Mouse (Mus musculus) retina, adult 2 months (tissue): ENCODE measurements at regions not wholly inside any gene's neighbourhood (a gene's known extent, or its start where the extent isn't known, plus 50 kb on each side); places are given as distances from the start of the nearest gene placed in this dataset.

Experiments used
- DNase-seq: peaks from one replicate; pipeline ENCODE4 v3.0.0-alpha.2; 2012; ENCODE audit warnings: low read depth, low spot score

DNA sequence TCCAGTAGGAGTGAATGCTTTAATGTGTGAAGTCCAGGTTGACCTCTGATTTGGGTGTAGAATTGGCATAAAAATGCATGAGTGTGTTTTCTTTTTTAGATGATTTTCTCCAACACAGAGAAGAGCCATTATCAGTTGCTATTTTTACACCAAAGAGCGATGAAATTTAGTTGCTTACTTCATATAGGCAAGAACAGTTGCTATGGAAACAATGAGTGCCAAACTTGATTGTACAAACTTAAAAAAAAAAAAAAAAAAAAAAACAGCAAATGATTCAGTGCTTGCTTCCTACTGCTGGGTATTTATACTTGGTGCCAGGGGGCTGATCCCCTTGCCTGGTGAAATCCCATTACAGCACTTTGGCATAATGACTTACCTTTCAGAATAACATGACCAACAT lies 268.0 kb downstream of the Sec23a start:
- DNase-seq = no peak

DNA sequence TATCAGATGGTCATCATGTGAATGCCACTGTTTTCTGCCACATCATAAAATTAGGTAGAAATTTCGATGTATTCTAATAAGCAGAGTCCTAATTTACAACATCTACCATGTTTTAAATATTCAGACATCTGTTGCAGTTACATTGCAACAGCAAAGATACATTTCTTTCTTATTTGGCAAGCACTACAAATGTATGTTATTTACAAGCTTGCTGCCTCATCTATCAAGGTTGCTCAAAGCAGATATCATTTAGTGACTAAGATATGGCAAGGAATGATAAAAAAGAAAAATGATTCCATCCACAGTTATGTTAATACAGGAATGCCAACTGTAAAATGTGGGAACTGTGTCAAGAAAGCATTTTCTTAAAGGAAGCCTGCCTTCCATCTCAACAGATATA lies 283.7 kb downstream of the Sec23a start:
- no peak for DNase-seq

DNA sequence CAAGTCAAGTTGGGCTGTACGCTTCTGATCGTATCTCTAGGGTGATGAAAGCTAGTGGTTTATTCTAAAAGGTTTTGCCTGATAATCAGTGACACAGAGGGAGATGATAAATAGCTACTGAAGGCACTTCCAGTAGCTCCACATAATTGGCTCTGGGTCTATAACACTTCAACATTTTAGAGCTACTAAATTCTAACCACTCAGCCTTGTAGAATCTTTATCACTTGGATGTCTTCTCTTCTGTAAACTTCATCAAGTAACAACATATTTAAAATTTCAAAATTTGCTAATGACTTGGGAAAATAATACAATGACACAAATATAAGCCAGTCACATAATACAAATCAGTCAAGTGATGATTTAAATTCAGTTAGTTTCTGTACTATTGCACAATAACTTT lies 284.3 kb downstream of the Sec23a start:
- DNase-seq = no peak

DNA sequence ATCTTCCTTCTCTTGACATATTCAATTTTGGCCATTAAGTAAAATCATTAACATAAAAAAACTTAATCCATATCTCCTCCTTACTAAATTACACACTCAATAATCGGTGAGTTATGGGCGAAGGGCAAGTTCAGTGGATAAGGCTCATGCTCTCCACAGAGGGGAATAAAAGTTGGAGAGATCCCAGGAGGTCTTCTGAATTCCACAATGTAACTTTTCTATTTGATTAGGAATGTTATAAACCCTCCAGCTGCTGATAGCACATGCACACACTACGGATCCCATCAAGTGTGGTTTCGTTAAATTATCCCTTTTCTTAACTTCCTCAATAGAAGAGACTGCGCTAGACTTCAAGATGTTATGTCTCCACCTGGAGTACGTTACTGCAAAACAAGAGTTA lies 293.9 kb downstream of the Sec23a start:
- DNase-seq = no peak

DNA sequence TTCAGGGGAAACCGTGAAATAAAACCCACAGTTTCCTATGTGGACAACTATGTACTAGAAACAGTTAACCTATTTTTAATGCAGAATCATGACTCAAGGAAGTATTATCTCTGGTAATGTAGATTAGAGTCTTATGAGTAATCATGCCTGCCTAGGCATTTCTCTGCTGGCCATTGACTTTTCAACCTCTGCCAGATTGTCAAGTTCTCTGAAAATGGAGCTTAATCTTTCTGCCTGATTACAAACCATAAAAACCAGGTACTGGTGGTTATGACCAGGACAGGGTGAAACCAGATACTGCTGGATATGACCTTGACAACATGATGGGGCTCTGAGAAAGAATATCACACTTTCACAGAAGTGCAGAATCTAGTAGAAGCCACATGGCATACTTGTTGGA lies 297.6 kb downstream of the Sec23a start:
- no peak for DNase-seq

DNA sequence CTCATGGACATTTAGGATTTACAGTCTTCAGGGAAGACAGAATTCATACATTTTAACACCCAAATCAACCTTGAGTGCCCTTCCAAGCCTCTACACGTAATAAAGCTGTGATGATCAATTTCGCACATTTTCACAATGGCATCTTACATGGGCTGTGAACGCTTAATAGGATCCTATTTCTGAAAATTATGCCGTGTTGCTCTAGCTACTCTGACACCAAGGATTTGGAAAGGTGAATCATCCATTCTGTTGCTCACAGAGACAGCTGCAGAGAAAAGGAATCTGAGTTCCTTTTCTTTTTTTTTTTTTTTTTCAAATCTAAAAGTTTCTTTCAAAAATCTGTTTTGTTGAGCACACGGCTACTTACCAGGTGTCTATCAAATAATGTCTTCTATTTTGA lies 316.1 kb downstream of the Sec23a start:
- DNase-seq = no peak

DNA sequence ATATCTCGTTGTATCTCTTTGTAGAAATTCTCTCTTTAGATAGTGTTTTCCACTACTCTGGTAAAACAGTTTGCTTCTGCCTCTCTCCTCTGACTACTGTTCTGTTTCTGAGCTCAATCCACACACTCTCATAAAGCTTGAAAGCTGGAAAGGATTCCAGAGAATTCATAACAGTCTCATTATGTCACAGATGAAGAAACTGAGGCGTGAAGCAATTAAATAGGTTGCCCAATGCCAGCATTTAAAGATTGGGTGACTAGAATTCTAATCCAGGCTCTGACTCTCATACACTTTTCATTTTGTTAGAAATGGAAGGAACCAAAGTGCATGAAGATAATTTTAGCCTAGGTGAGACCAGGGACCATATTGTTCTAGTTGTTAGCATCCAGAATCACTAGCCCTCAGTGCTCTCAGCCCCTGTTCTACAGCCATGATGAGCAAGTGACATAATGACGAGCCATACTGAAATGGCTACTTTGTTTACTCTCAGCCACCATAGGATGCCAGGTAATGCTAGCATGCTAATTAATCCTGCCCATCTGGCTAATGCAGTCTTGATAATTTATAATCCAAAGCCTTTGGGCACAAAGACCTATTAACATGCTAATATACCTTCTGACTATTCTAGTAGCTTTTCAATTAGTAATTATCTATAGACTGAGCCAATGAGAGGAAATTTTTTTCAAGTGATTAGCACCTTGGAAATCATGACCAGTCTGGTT lies 341.7 kb downstream of the Sec23a start:
- no peak for DNase-seq

DNA sequence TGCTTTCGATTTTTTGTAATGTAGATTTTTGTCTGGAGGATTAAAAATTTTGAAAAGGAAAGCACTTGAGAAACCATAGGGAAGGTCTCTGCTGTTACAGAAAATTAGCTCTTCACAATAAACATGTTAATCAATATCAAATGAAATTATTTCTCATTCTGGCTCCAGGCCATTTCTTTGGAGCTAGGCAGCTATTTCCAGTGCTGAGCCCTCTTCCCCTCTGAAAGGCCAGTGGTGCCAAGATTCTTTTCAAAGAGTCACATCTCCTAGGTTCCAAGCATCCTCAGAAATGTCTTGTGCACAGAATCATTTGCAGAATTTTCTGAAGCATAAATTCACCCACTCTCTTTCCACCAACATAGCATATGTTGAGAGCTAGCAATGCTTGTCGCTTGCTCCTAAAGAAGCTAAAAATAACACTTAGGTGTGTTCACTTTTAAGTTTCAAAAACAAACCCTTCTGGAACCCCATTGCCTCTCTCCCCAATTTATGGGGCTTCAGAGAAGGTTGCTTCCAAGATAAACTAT lies 357.2 kb downstream of the Sec23a start:
- DNase-seq = no peak

DNA sequence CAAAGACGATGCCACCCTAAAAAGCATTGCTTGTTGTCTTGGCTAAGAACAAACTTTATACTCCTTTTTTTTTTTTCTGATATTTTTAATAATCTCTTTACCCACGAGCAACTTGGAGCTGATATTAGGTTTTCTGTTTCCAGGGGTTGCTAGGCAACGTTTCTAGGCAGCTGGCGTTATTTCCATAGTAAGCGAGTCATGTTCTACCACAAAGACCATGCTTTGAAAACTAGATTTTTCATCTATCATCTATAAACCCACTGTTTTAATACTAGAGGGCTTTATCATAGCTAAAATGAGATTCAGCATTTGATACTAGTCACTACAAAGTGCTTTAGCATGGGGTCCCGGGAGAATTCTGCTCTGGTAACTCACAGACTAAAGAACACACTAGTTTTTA lies 358.1 kb downstream of the Sec23a start:
- no peak for DNase-seq

DNA sequence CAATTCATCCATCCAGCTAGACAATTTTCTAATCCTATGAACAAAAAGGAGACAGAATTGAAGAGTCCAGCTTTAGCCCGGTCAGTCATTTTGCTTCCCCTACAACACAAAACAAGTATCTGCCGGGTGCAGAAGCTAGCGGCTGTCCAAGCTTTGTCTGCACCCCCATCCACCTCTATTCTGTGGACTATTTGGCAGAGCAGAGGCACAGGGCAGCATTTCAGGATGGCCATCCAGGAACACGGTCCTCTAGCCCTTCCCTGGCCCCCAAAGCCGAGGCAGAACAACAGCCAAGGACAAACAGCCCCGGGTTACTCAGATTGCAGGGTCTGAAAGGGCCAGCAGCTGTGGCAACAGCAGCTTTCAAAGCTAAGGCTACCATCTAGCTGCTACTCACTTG lies 358.6 kb downstream of the Sec23a start:
- no peak for DNase-seq

DNA sequence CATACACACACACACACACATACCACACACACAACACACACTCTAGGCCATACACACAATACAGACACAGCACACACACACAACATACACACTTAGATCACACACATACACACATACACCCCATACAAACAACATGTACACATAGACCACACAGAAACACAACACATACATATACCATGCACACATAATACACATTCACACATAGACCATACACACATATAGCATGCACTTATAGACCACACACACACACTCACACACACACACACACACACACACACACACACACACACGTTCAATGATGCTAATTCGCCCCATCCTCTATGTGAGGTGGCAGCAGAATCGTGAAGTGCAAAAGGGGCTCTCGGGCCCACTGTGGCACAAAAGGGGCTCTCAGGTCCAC lies 359.1 kb downstream of the Sec23a start:
- no peak for DNase-seq

DNA sequence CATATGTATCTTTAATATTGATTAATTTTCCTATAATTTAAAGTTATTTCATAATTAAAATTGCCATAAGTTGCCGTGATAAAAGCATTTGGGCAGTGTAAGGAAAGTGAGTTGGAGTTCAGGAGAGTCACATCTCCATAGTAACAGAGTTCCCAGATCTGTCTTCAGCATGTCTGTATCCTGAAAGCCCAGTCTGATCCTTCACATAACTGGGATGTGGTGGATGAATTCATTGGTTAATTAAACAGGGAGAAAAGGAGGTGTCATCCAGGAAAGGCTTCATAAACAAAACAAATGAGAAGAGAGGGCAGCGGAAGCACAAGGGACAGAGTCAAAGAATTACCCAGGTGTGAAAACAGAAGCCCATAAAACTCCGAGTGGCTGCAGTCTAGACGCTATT lies 363.5 kb downstream of the Sec23a start:
- DNase-seq = no peak

DNA sequence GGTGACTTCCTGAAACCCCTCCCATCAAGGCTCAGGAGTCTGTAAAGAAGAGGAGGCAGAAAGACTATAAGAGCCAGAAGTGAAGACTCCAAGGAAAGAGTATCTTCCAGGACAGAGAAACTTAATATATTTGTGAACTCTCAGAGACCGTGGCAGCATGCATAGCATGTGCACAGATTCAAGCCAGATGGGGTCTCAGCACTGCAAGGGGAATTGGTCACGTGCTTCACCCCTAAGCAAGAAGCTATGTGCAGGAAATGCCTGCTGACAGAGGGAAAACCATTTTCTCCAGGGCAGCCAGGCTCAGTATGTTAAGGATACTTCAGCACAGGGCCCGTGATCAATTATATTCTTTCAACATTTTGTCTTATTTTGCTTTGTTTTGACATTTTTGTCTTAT lies 368.0 kb downstream of the Sec23a start:
- DNase-seq = no peak

DNA sequence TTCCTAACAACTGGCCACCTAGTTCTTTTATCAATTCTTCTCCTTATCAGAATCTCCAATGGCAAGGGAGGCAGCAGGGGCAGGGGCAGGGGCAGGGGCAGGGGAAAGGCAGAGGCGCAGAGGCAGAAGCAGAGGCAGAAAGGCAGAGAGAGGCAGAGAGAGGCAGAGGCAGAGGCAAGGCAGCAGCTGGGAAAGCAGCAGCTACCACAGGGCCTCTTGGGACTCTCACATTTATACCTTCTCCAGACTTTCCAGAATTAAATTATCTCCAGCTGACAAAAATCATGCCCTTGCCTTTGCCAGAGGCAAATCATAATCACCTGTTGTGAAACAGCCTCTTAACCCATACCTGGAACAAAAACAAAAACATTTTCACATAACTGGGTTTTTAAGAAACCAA lies 370.4 kb upstream of the Clec14a start:
- DNase-seq = no peak

DNA sequence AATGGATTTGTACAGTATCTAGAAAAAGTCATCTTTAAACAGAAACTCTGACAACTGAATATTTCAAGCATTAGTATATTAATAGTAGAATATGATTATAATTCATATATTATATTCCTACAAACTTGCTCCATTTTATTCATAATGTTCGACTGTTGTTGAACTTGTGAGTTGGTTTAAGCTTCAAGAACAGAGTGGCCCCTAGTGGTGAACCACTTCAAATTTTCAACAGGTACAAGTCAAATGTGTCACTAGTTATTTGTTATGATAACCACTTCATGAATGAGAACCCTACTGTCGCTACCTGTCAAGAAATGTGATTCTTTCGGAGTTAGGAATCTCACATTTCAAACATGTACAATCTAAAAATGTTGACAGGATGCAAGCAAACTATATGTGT lies 369.2 kb upstream of the Clec14a start:
- no peak for DNase-seq

DNA sequence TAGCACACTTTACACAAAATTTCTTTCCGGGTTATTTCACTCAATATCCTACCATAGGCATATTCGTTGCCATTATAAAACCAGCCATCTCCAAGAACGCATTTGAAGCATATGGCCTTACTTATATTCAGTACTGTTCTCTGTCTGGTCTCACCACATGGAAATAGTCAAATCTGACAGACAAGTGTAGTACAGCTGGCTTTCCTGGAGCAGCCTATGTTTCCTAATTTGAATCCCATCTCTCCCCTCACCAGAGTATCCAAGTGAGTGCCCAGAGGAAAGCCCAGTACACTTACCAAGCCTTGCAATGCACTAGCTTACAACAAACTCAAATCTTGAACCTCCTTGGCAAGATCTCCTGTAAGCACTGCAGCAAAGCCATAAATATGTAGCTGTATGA lies 363.4 kb upstream of the Clec14a start:
- DNase-seq = no peak

DNA sequence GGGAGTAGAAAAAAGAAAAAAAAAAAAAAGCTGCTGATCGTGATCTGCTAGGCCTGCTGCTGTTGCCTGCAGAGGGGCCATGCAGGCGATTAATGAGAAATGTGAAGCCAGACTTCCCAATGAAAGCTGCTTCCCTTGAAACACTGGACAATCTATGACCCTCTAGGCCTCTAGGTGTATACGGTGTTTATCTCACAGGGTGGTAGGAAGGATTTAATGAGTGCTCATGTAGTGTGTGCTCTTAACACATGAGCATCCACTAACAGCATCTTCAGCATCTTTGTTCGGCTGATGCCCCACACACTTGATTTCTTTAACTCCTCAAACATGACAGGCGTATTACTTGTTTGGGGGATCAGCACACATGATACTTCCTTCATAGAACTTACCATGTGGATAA lies 359.7 kb upstream of the Clec14a start:
- no peak for DNase-seq

DNA sequence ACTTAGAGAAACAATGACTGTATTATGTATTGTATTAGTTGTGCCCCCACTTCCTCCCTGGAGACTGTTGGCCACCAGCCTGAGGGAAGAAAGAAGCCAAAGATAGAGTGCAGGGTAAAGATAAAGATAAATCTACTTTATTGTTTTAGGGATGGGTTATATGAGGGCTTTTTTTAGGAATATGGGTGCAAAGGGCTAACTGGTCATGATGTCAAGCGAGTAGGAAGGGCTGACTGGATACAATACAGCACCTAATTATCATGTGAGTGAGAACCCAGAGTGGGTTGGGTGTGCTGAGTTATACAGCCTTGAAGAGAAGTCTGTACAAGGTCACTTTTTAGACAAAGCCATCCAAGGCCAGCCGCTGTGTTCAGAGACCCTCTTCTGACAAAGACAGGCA lies 356.1 kb upstream of the Clec14a start:
- DNase-seq = no peak

DNA sequence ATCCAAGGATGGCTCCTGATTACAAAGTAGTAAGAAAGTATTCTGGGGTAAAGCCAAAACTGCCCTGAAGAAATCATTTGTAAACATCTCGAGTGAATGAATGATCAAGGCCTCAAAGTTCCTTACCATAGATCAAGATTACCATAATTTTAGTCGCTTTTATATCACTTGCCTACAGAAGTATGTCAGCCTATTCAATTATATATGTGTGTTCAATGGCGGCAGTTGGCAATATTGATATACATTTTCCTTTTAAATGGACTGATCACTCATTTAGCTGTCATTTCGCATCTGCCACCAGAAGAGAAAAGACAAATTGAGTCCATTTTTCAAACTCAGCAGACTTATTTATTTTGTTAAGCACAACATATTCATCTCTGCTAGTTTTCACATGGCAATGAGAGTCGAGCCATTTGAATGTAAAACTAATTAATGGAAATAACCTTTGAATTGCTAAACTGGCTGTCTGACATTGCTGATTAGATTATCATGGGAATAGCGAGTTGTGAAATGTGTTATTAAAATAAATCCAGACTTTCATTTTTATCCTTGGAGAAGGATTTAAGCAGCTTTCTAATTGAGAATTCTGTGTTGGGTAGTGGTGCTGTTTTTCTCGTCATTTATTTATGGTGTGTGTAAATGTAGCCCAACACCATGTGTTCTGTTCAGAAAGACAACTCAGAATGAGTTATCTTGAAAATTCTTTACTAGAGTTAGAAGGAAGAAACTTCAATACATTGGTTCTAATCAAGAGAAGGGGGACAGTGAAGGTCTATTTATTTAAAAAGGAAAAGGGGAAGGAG lies 350.6 kb upstream of the Clec14a start:
- no peak for DNase-seq

DNA sequence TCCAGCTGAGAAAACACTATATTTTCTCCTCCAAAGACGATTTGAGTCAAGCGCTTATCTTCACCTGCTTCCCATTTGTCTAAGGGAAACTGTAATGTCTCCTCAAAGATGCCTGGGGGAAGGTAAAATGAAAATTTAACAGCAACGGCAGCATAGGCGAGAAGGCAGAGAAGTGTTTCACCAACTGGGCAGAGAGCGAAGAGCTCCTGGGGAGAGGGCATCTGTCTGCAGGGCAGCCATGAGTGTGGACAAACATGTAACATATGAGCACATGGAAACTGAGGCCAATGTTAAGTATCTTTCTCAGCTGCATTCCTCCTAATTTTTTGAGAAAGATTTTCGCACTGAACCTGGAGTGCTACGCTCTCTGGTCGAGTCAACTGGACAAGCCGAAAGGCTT lies 325.7 kb upstream of the Clec14a start:
- DNase-seq = no peak

DNA sequence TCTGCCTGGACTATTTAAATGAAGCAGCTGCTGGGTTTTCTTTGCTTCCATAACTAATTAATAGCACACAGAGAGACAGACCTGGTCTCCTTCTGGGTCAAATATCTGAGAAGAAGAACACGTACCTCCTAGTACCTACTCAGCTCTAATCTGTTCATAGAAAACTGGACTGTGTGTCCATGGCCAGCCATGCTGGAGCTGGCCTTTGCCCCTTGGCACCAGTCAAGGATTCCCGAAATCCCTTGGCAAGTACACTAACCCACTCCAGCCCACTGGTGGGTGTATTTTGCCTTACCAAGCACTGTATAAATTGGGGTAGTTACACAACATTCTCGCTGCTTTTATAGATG lies 322.4 kb upstream of the Clec14a start:
- no peak for DNase-seq

DNA sequence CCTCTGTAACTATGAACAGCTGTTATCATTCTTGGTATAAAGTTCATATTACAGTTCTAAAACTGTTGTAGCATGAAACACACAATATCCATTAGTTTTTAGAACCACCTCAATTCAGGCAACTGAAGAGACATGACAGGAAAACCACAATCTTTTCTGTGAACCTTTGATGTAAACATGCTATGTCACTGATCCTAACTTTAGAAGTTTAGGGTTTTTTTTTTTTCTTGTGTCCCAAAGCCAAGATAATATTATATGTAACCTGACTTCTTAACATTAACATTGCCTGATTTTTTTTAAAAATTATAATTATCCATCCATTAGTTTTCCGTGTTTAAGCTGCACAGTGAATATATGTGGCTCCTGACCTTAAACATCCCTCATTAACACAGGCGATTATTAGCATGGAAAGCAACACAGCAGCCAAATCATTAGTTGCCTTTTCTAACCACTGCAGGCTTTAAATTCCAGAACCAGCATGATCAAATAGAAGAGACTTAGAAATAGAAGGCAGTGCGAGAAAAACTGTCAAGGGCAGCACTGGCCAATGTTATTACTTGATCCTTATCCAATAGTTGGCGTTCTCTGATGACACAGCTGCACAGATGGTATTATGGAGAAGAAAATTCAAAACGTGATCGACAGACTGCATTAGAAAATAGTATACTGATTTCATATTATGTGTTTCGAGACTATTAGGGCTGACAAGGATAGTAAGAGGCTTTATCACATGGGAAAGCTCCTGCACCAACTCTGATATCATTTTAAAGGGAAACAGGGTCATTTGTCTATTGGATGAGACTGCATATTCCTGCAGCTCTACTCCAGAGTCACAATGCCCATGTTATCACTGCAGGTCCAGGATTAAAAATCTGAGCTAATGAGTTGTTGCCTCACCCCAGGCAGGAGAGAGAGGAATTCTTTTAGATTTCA lies 321.7 kb upstream of the Clec14a start:
- no peak for DNase-seq
